Mouse (Mus musculus) left cerebral cortex, postnatal 36 days (tissue): Measurements from ENCODE around the gene Ggt5. TPM values are rescaled to one million over a fixed set of nuclear protein-coding genes. Genes with fewer than 3 reads are reported as not detected.

Experiments used
- DNase-seq, 2 experiments: peaks; one replicate each; pipeline ENCODE4 v3.0.0; 2021 to 2022; ENCODE audit warnings: low spot score in 2 of 2, mixed read lengths in 1 of 2
- intact Hi-C: fragments of 180-260 bp; cut with DNase I; formaldehyde crosslinking; loops from one replicate; pipeline ENCODE4 v1.15.1; 2025
- total RNA-seq, 2 experiments: library from RNA; stranded (reverse); gene quantifications; 2 replicates each; pipeline ENCODE4 v1.2.3; 2021

Gene Ggt5
- total RNA-seq = 1 to 10 TPM; 1.6 to 2.9 TPM

GRCm38 (mm10) chr10:75589129-75589528 lies at the start of gene Ggt5:
TSS of gene Ggt5 (plus strand) at chr10:75589340.
- intact Hi-C loops = loop anchor here (5.0 to 10.0 kb wide), 3 partner anchors 113 to 366 kb away; partner anchors contain the start of gene Gm5134
- DNase-seq = no peak

GRCm38 (mm10) chr10:75547901-75548300 lies 41.2 kb upstream of the Ggt5 start:
- intact Hi-C loops = no loop called here
- DNase-seq = peak in 1 of 2 experiments; percentile 1

- peak in 1 of 2 experiments; percentile 2 for DNase-seq
- intact Hi-C loops = no loop called here
These were observed 40.7 kb upstream of the Ggt5 start for GRCm38 (mm10) chr10:75548486-75548885.

- DNase-seq = peak in 1 of 2 experiments; percentile 3
- intact Hi-C loops = no loop called here
These were observed 39.3 kb upstream of the Ggt5 start for GRCm38 (mm10) chr10:75549886-75550285.

- intact Hi-C loops = no loop called here
- DNase-seq = peak in 1 of 2 experiments; percentile 2
These were observed 38.0 kb upstream of the Ggt5 start for GRCm38 (mm10) chr10:75551175-75551574.

- intact Hi-C loops = no loop called here
- peak in 1 of 2 experiments; percentile 0 for DNase-seq
These were observed 37.0 kb upstream of the Ggt5 start for GRCm38 (mm10) chr10:75552106-75552505.

GRCm38 (mm10) chr10:75552701-75553450 lies 36.3 kb upstream of the Ggt5 start:
- peak in 1 of 2 experiments; percentile 2 for DNase-seq
- intact Hi-C loops = no loop called here

- DNase-seq = no peak
- intact Hi-C loops = no loop called here
These were observed 35.0 kb upstream of the Ggt5 start for GRCm38 (mm10) chr10:75554090-75554489.

- intact Hi-C loops = no loop called here
- DNase-seq = no peak
These were observed 33.6 kb upstream of the Ggt5 start for GRCm38 (mm10) chr10:75555557-75555956.

GRCm38 (mm10) chr10:75556026-75556425 lies 33.1 kb upstream of the Ggt5 start:
- intact Hi-C loops = no loop called here
- DNase-seq = peak; percentile 60 to 69

- peak; percentile 25 to 48 for DNase-seq
- intact Hi-C loops = no loop called here
These were observed 30.6 kb upstream of the Ggt5 start for GRCm38 (mm10) chr10:75558515-75558914.

- DNase-seq = peak in 1 of 2 experiments; percentile 21
- intact Hi-C loops = no loop called here
These were observed 30.0 kb upstream of the Ggt5 start for GRCm38 (mm10) chr10:75559041-75559675.

GRCm38 (mm10) chr10:75559676-75560548 lies 29.2 kb upstream of the Ggt5 start, which contains the start of gene Lrrc75b:
TSS of gene Lrrc75b (minus strand) at chr10:75560330.
- peak; percentile 51 to 62 for DNase-seq
- intact Hi-C loops = no loop called here

GRCm38 (mm10) chr10:75560549-75560899 lies 28.6 kb upstream of the Ggt5 start:
- intact Hi-C loops = no loop called here
- no peak for DNase-seq

GRCm38 (mm10) chr10:75561071-75561654 lies 28.0 kb upstream of the Ggt5 start, which contains the start of gene Ggt1:
TSS of gene Ggt1 (plus strand) at chr10:75561604.
- DNase-seq = peak in 1 of 2 experiments; percentile 3
- intact Hi-C loops = no loop called here

GRCm38 (mm10) chr10:75562596-75562995 lies 26.5 kb upstream of the Ggt5 start:
- intact Hi-C loops = no loop called here
- no peak for DNase-seq

GRCm38 (mm10) chr10:75564687-75565265 lies 24.4 kb upstream of the Ggt5 start:
- intact Hi-C loops = no loop called here
- no peak for DNase-seq

GRCm38 (mm10) chr10:75565436-75565835 lies 23.7 kb upstream of the Ggt5 start:
- intact Hi-C loops = no loop called here
- DNase-seq = no peak

- intact Hi-C loops = no loop called here
- DNase-seq = no peak
These were observed 23.2 kb upstream of the Ggt5 start for GRCm38 (mm10) chr10:75565906-75566305.
